Mouse (Mus musculus) C2C12 (cell line): ENCODE measurements around the gene Kansl1.

Experiments used
- CTCF ChIP-seq: IDR thresholded peaks from one replicate; pipeline ENCODE4 v1.5.1; 2011; ENCODE audit not compliant: control insufficient read depth, insufficient read depth, insufficient read length
- MAX ChIP-seq: IDR thresholded peaks from one replicate; pipeline ENCODE4 v1.6.1; 2011; ENCODE audit warnings: mild to moderate bottlenecking, control low read depth
- USF1 ChIP-seq: IDR thresholded peaks from one replicate; pipeline ENCODE4 v1.6.1; 2011; ENCODE audit warnings: low read depth, mild to moderate bottlenecking, control low read depth, moderate library complexity

DNA sequence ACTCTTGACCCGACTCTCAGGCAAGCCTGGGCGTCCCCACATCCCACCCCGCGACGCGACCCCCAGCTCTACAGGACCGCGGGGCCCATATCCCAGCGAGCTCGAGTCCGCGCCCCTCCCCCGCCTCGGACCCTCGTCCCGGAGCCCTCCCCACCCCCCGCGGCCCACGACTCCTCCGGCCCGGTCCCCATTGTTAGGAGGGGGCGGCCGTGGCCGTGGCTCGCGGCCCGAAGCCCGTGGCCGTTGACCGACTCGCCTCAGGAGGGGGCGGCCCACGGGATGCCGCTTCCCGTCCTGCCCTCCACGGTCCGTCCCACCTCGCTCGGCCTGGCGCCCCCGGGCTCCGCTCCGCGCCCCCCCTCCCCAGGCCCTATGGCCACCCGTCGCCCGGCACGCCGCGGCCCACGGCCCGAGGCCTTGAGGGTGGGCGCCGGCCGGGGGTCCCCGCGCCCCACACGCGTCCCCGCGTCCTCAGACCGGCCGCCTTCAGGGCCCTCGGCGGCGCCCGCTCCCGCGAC, at the start of gene Kansl1:
- TF ChIP-seq MAX (no peak), CTCF (no peak), USF1 (no peak)
